Mouse (Mus musculus) midbrain, postnatal 0 days (tissue): ENCODE data around the gene Ptpn20. TPM values are rescaled to one million over a fixed set of nuclear protein-coding genes. Genes with fewer than 3 reads are reported as not detected.

ENCODE experiments used
- ATAC-seq: fragments of 200-750 bp; cut with Nextera tagmentation; 2 replicates; pipeline ENCODE4 v1.8.0; 2017; ENCODE audit warnings: moderate number of reproducible peaks, mild to moderate bottlenecking, moderate TSS enrichment, moderate library complexity; ENCODE audit not compliant: low FRiP score
- DNase-seq: peaks from one replicate; pipeline ENCODE4 v3.0.0-alpha.2; 2015; ENCODE audit warnings: low spot score
- H3K27ac ChIP-seq: fragments of 300-500 bp; sonication (generic); 2 replicates; pipeline ENCODE4 v1.5.1; 2014; ENCODE audit warnings: low read depth, mild to moderate bottlenecking, low read length, mixed read lengths
- H3K27me3 ChIP-seq: fragments of 300-500 bp; sonication (generic); 2 replicates; pipeline ENCODE4 v1.6.1; 2014; ENCODE audit warnings: low read length, control low read depth, mixed read lengths; ENCODE audit not compliant: insufficient read depth
- H3K36me3 ChIP-seq: fragments of 300-500 bp; sonication (generic); 2 replicates; pipeline ENCODE4 v1.6.1; 2014; ENCODE audit warnings: low read length, control low read depth, mixed read lengths; ENCODE audit not compliant: insufficient read depth
- H3K4me1 ChIP-seq: fragments of 300-500 bp; sonication (generic); 2 replicates; pipeline ENCODE4 v1.6.1; 2014; ENCODE audit warnings: mild to moderate bottlenecking, control low read depth, antibody characterized with exemption, low read length, mixed read lengths; ENCODE audit not compliant: insufficient read depth
- H3K4me2 ChIP-seq: fragments of 300-500 bp; sonication (generic); 2 replicates; pipeline ENCODE4 v1.6.1; 2014; ENCODE audit warnings: low read depth, mild to moderate bottlenecking, low read length, mixed read lengths; ENCODE audit not compliant: poor library complexity, severe bottlenecking
- H3K4me3 ChIP-seq: fragments of 300-500 bp; sonication (generic); 2 replicates; pipeline ENCODE4 v1.5.1; 2014; ENCODE audit warnings: low read depth, mild to moderate bottlenecking, low read length, moderate library complexity
- H3K9ac ChIP-seq: fragments of 300-500 bp; sonication (generic); replicated peaks from 2 replicates; pipeline ENCODE4 v1.6.1; 2014; ENCODE audit warnings: mild to moderate bottlenecking, low read length, moderate library complexity, mixed read lengths; ENCODE audit not compliant: poor library complexity, severe bottlenecking
- H3K9me3 ChIP-seq: fragments of 300-500 bp; sonication (generic); 2 replicates; pipeline ENCODE4 v1.6.1; 2016; ENCODE audit warnings: low read length, control low read depth
- CTCF ChIP-seq: IDR thresholded peaks from 2 replicates; pipeline ENCODE4 v1.5.1; 2016; ENCODE audit warnings: antibody characterized with exemption, mild to moderate bottlenecking
- WGBS: fragments of 180-500 bp; shearing (Covaris S2); extraction: QIAGEN DNeasy Blood & Tissue Kit; methylation state at CpG from one replicate; pipeline ENCODE4 v1.1.7; 2014; 5-methylcytosine and 5-hydroxymethylcytosine counted together
- polyA plus RNA-seq: library from polyadenylated mRNA; unstranded; fragments of >200 nt; fragmentation: Nextera tagmentation; extraction: Ambion mirVana; gene quantifications from 2 replicates; pipeline ENCODE4 v1.2.1, GENCODE M21; 2015
- total RNA-seq: library from RNA; depleted of rRNA; stranded (reverse); fragments of >200 nt; gene quantifications from 2 replicates; pipeline ENCODE4 v1.2.3, GENCODE M21; 2014

The Ptpn20 gene
- total and polyA plus RNA-seq, 2 experiments from 2014 or later = 0.17 to 1.2 TPM

GRCm38 (mm10) chr14:33662080-33662479 lies 73.1 kb downstream of the Ptpn20 start:
- no peak for ATAC-seq
- no peaks in the 10 kb centered on the region for H3K27me3 ChIP-seq
- H3K36me3 ChIP-seq = no peaks in the 10 kb centered on the region
- H3K27ac ChIP-seq = no peak overlapping the region
- no peak for TF ChIP-seq CTCF
- no peak for DNase-seq
- no peak overlapping the region for H3K4me2 ChIP-seq
- H3K4me1 ChIP-seq = no peaks in the 10 kb centered on the region
- WGBS = 84% methylated on average over 9 of the region's 9 CpGs
- no peak overlapping the region for H3K4me3 ChIP-seq
- H3K9ac ChIP-seq = no peak overlapping the region
- no peaks in the 10 kb centered on the region for H3K9me3 ChIP-seq

- TF ChIP-seq CTCF = no peak
- H3K4me3 ChIP-seq = no peak overlapping the region
- H3K27me3 ChIP-seq = no peaks in the 10 kb centered on the region
- no peaks in the 10 kb centered on the region for H3K9me3 ChIP-seq
- H3K9ac ChIP-seq = no peak overlapping the region
- no peaks in the 10 kb centered on the region for H3K36me3 ChIP-seq
- ATAC-seq (no peak), DNase-seq (no peak)
- WGBS = 89% methylated on average over 6 of the region's 6 CpGs
- no peak overlapping the region for H3K27ac ChIP-seq
- H3K4me1 ChIP-seq = no peaks in the 10 kb centered on the region
- H3K4me2 ChIP-seq = no peak overlapping the region
Observed at GRCm38 (mm10) chr14:33666301-33666700, 77.3 kb downstream of the Ptpn20 start.

- Histone ChIP-seq H3K4me1 (no peaks in the 10 kb centered on the region), H3K4me2 (no peak overlapping the region), H3K27me3 (no peaks in the 10 kb centered on the region), H3K4me3 (no peak overlapping the region), H3K27ac (no peak overlapping the region), H3K9ac (no peak overlapping the region), H3K9me3 (no peaks in the 10 kb centered on the region), H3K36me3 (no peaks in the 10 kb centered on the region)
- WGBS = 96% methylated on average over 10 of the region's 11 CpGs
- no peak for ATAC-seq
- DNase-seq = no peak
- no peak for TF ChIP-seq CTCF
Observed at GRCm38 (mm10) chr14:33669891-33670290, 80.9 kb downstream of the Ptpn20 start.

- TF ChIP-seq CTCF = peak; percentile 90
- WGBS = 79% methylated on average over 5 of the region's 5 CpGs
- H3K4me1 ChIP-seq = no peaks in the 10 kb centered on the region
- H3K4me3 ChIP-seq = no peak overlapping the region
- ATAC-seq = peak; percentile 31; the same call in 1 of the 2 replicates
- H3K4me2 ChIP-seq = no peak overlapping the region
- peak; percentile 74 for DNase-seq
- H3K9ac ChIP-seq = no peak overlapping the region
- no peaks in the 10 kb centered on the region for H3K9me3 ChIP-seq
- H3K27me3 ChIP-seq = no peaks in the 10 kb centered on the region
- H3K36me3 ChIP-seq = no peaks in the 10 kb centered on the region
- H3K27ac ChIP-seq = no peak overlapping the region
Observed at GRCm38 (mm10) chr14:33673350-33674087, 84.5 kb downstream of the Ptpn20 start.

- no peak overlapping the region for H3K4me3 ChIP-seq
- H3K4me2 ChIP-seq = no peak overlapping the region
- no peak for ATAC-seq
- TF ChIP-seq CTCF = no peak
- no peak overlapping the region for H3K9ac ChIP-seq
- no peaks in the 10 kb centered on the region for H3K4me1 ChIP-seq
- no peaks in the 10 kb centered on the region for H3K27me3 ChIP-seq
- WGBS = 86% methylated on average over 6 of the region's 6 CpGs
- DNase-seq = no peak
- no peaks in the 10 kb centered on the region for H3K9me3 ChIP-seq
- no peak overlapping the region for H3K27ac ChIP-seq
- H3K36me3 ChIP-seq = no peaks in the 10 kb centered on the region
Observed at GRCm38 (mm10) chr14:33677996-33678395, 89.0 kb downstream of the Ptpn20 start.

GRCm38 (mm10) chr14:33678740-33679139 lies 89.7 kb downstream of the Ptpn20 start:
- no peaks in the 10 kb centered on the region for H3K4me1 ChIP-seq
- no peaks in the 10 kb centered on the region for H3K9me3 ChIP-seq
- no peak for TF ChIP-seq CTCF
- no peaks in the 10 kb centered on the region for H3K27me3 ChIP-seq
- no peaks in the 10 kb centered on the region for H3K36me3 ChIP-seq
- ATAC-seq (no peak), DNase-seq (no peak)
- H3K9ac ChIP-seq = no peak overlapping the region
- H3K4me2 ChIP-seq = no peak overlapping the region
- no peak overlapping the region for H3K4me3 ChIP-seq
- no peak overlapping the region for H3K27ac ChIP-seq
- WGBS = 89% methylated on average over 3 of the region's 3 CpGs
